Mouse (Mus musculus): ENCODE data around the gene Rab5b. TPM values are rescaled to one million over a fixed set of nuclear protein-coding genes. Genes with fewer than 3 reads are reported as not detected.

The Rab5b gene
- polyA plus RNA-seq, 1 experiment from 2014 or later, result 88.3 TPM

DNA sequence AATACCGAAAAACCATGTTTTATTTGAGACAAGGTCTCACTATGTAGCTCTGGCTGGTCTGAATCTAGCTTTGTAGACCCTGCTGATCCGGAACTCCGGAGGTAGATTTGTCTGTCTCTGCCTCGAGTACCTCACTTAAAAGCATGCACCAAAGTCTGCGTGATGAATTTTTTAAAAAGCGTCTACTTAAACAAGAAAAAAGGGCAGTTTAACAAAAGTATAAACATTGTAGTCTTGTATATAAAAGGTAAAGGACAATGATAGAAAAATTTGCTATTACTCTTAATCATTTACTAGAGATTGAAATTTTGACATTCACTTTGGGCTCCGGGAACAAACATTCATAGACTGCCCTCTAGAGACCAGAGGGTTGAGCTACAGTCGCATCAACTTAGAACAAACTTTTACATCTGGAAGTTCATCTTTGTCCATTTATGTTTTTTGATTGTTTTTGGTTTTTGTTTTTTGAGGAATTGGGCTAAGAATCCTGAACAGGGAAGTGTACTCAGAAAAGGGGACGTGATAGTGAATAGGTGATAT is 21.5 kb downstream of the Rab5b start:
- H3K27me3 ChIP-seq, result peaks cover 3% of the 10 kb centered on the region; the same call in 1 of the 2 replicates
- H3K36me3 ChIP-seq (ENCODE audit: poor library complexity, severe bottlenecking), result peaks cover 15% of the 10 kb centered on the region
- 0 out of 2 replicates have a peak overlapping the region, but pooled peaks have one; percentile 3 for H3K27ac ChIP-seq
- H3K9ac ChIP-seq, result peak overlapping the region; percentile 73
- peaks cover 8% of the 10 kb centered on the region for H3K4me1 ChIP-seq
- H3K4me3 ChIP-seq, result peak overlapping the region; percentile 67
- peak overlapping the region; percentile 80 for H3K4me2 ChIP-seq
- 3% methylated on average over 9 of the region's 9 CpGs for WGBS
- H3K9me3 ChIP-seq (replicated peaks), result no peaks in the 10 kb centered on the region
- 0 out of 2 replicates have a peak, but pooled peaks have one; percentile 6 for ATAC-seq

DNA sequence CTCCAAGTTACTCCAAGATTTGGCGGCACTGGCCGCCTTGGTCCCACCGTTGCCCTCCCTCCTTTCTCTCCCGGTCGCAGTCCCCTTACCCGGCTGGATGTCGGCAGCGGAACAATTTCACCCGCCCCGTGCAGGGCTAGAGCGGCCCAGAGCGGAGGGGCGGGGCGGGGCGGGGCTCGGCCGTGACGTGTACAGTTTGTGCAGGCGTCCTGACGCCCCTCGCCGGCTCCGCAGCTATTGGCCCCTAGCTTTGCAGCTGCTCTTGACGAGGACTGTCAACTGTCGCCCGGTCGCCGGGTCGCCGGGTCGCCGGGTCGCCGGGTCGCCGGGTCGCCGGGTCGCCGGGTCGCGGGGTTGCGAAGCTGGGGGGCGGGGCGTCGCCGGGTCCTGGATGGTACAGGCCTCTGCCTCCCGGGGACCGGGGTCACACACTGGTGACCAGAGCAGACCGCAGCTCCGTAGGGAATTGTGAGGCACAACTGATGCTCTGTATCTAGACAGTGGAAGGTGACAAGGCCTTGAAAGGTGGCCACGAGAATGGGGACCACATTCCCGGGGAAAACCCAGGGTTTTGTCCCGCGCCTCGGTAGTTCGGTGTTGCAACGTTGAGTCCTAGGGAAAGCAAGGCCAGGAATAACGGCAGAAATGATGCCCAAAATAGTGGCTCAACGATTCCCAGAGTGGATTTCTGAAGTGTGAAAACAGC is 22.1 kb downstream of the Rab5b start, which contains the start of gene Suox:
Gene Suox, minus strand, starts transcription at position 311 of the 706 bp plus-strand sequence.
- WGBS, result under 1% methylated on average over 42 of the region's 60 CpGs
- H3K9ac ChIP-seq, result peak within 1 kb of the TSS; percentile 73
- peaks cover 10% of the 10 kb centered on the region for H3K4me1 ChIP-seq
- H3K27ac ChIP-seq, result peak within 1 kb of the TSS; percentile 3; the same call in 1 of the 2 replicates
- H3K4me3 ChIP-seq, result peak within 1 kb of the TSS; percentile 67
- H3K27me3 ChIP-seq, result peaks cover 3% of the 10 kb centered on the region; the same call in 1 of the 2 replicates
- peak; percentile 96 for ATAC-seq
- H3K9me3 ChIP-seq (replicated peaks), result no peaks in the 10 kb centered on the region
- H3K36me3 ChIP-seq (ENCODE audit: poor library complexity, severe bottlenecking), result peaks cover 9% of the 10 kb centered on the region
- peak within 1 kb of the TSS; percentile 80 for H3K4me2 ChIP-seq

DNA sequence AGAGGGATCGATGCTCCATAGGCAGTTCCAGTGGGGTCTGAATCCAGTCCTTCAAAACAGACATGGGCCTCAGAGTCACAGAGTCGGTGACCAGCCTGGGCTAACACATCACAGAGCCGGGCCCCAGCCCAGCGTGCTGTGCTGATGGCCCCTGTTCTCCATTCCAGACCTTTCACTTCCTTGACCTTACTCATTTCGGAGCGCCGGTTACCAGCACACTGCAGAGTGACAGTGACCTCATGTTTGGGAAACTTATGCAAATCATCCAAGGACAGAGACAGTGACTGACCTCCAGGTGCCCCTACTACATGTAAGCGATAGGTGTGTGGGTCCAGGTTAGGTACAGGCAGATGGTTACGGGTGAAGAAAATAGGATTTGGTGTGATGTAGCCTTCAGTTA is 24.9 kb downstream of the Rab5b start:
- Histone ChIP-seq H3K27ac (no peak overlapping the region), H3K9me3 (replicated peaks) (no peaks in the 10 kb centered on the region), H3K4me3 (no peak overlapping the region), H3K27me3 (peaks cover 3% of the 10 kb centered on the region; the same call in 1 of the 2 replicates), H3K9ac (no peak overlapping the region), H3K4me2 (no peak overlapping the region), H3K4me1 (peaks cover 17% of the 10 kb centered on the region), H3K36me3 (ENCODE audit: poor library complexity, severe bottlenecking) (peaks cover 5% of the 10 kb centered on the region; the same call in 1 of the 2 replicates)
- 96% methylated on average over 9 of the region's 9 CpGs for WGBS
- ATAC-seq, result no peak

DNA sequence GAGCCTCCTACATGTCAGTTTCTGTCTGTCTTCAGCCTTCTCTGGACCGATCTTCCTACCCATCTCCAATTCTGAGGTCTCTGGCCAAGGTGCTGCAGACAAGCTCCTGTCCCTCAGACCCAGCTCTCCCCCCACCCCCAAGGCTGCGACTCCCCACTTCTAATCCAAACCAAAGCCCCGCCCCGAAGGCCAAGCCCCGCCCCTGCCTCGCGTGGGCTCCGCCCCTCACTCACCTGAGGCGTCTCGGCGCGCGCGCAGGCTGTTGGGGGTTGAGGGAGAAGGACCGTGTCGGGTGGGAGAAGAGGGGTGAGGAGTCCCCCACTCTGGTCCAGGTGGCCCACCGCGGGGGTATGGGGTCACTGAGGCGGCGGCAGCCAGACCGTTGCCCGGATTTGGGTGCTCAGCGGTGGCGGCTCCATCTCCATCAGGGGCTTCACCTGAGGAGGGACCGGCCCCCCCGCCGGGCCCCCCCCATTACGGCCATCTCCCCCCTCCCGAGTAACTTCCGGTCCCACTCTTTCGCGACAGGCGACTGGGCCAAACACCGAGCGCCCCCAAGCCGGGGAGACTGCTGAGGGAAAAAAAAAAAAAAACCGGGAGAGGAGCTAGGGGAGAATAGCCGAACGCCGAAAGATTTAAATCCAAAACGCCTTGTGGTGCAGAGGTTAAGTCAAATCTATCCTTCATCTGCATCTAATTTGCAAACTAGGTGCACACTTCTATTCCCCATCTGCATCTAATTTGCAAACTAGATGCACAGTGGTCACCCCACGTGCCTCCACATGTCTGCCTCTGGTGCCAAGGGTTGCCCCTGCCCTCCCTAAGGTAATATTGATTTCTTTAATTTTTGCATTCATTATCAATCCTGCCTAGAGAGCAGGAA is 27.0 kb downstream of the Rab5b start:
- Histone ChIP-seq H3K4me3 (peak overlapping the region; percentile 79), H3K9ac (peak overlapping the region; percentile 81), H3K9me3 (replicated peaks) (no peaks in the 10 kb centered on the region), H3K27me3 (peaks cover 3% of the 10 kb centered on the region; the same call in 1 of the 2 replicates), H3K4me1 (peaks cover 17% of the 10 kb centered on the region), H3K36me3 (ENCODE audit: poor library complexity, severe bottlenecking) (peaks cover 5% of the 10 kb centered on the region; the same call in 1 of the 2 replicates), H3K27ac (peak overlapping the region; percentile 59), H3K4me2 (peak overlapping the region; percentile 81)
- under 1% methylated on average over 38 of the region's 42 CpGs for WGBS
- peak; percentile 58 for ATAC-seq

DNA sequence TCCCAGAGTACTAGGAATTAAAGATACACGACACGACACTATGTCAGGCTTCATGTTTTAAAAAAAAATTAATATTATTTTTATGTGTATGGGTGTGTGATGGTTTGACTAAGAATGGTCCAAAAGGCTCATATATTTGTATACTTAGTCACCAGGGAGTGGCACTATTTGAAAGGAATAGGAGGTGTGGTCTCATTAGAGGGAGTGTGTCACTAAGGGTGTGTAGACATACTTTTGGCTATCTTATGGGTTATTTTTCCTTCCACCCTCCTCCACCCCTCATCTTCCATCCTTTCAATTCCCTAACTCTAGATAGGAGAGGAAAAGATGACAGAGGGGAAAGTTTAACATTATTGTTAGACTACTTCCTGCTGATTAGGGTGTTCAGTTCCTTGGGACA is 30.3 kb downstream of the Rab5b start:
- ATAC-seq, result no peak
- no peak overlapping the region for H3K9ac ChIP-seq
- no peaks in the 10 kb centered on the region for H3K9me3 ChIP-seq (replicated peaks)
- H3K36me3 ChIP-seq (ENCODE audit: poor library complexity, severe bottlenecking), result no peaks in the 10 kb centered on the region
- H3K27me3 ChIP-seq, result no peaks in the 10 kb centered on the region
- H3K4me2 ChIP-seq, result no peak overlapping the region
- WGBS, result 98% methylated on average over 2 of the region's 2 CpGs
- no peak overlapping the region for H3K27ac ChIP-seq
- H3K4me3 ChIP-seq, result no peak overlapping the region
- H3K4me1 ChIP-seq, result peaks cover 9% of the 10 kb centered on the region; the same call in 1 of the 2 replicates

DNA sequence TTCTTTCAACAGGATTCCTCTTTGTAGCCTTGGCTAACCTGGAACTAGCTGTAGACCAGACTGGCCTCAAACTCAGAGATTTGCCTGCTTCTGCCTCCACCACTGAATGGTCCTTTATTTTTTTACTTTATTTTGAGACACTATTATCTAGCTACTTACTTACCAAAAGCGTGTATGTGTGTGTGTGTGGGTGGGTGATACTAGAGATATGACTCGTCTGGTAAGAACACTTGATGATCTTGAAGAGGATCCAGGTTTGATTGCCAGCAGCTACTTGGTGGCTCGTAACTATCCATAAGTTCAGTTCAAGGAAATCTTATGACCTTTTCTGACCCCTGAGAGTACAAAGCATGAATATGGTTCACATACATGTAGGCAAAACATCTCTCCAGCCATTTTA is 30.8 kb downstream of the Rab5b start:
- H3K27ac ChIP-seq, result no peak overlapping the region
- no peak overlapping the region for H3K4me2 ChIP-seq
- H3K4me3 ChIP-seq, result no peak overlapping the region
- H3K9me3 ChIP-seq (replicated peaks), result no peaks in the 10 kb centered on the region
- H3K4me1 ChIP-seq, result peaks cover 9% of the 10 kb centered on the region; the same call in 1 of the 2 replicates
- ATAC-seq, result no peak
- H3K27me3 ChIP-seq, result no peaks in the 10 kb centered on the region
- no peak overlapping the region for H3K9ac ChIP-seq
- WGBS, result 92% methylated on average over 3 of the region's 3 CpGs
- H3K36me3 ChIP-seq (ENCODE audit: poor library complexity, severe bottlenecking), result no peaks in the 10 kb centered on the region

DNA sequence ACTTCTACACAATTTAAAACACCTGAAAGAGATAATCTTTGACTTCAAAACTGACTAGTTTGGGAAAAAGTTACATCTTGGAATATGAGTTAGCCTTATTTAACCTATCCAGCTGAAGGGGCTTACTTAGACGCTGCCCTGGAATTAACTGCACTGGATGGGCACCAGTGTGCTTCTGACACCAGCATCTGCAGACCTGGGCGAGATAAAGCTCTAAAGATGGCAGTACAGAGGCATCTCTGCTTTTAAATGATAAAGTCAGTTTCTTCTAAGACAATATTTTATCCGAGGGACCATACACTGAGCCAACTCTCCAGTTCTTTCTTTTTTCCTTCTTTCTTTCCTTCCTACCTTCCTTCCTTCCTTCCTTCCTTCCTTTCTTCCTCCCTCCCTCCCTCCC is 31.3 kb downstream of the Rab5b start:
- Histone ChIP-seq H3K27ac (no peak overlapping the region), H3K4me1 (peaks cover 9% of the 10 kb centered on the region; the same call in 1 of the 2 replicates), H3K27me3 (no peaks in the 10 kb centered on the region), H3K36me3 (ENCODE audit: poor library complexity, severe bottlenecking) (no peaks in the 10 kb centered on the region), H3K9me3 (replicated peaks) (no peaks in the 10 kb centered on the region), H3K4me2 (no peak overlapping the region), H3K9ac (no peak overlapping the region), H3K4me3 (no peak overlapping the region)
- 68% methylated on average over 3 of the region's 3 CpGs for WGBS
- no peak for ATAC-seq

DNA sequence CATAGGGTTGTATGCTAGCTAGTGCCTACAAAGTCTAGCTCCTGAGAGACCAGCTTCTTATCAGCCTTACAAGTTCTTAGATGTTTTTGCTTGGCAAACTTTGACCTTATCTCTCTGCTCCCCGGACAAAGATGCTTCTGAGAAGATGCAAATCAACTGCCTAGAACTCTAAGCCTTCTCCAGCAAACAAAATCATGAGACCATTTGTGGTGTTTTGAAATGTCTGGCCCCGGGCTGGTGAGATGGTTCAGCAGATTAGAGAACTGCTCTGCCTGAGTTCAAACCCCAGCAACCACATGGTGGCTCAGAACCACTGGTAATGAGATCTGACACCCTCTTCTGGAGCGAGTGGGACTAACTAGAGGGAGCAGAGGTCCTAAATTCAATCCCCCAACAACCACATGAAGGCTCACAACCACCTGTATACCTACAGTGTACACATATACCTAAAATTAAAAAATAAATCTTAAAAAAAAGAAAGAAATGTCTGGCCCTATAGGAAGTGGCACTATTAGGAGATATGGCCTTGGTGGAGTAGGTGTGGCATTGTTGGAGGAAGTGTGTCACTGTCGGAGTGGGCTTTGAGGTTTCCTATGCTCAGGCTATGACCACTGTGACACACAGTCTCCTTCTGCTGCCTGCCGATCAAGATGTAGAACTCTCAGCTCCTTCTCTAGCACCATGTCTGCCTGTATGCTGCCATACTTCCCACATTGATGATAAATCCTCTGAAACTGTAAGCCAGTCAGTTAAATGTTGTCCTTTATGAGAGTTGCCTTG is 32.4 kb downstream of the Rab5b start:
- no peak overlapping the region for H3K9ac ChIP-seq
- no peak overlapping the region for H3K27ac ChIP-seq
- H3K4me3 ChIP-seq, result no peak overlapping the region
- ATAC-seq, result no peak
- 0 out of 2 replicates have a peak, but pooled peaks cover 4% of the 10 kb centered on the region for H3K4me1 ChIP-seq
- WGBS, result 74% methylated on average over 5 of the region's 5 CpGs
- no peaks in the 10 kb centered on the region for H3K36me3 ChIP-seq (ENCODE audit: poor library complexity, severe bottlenecking)
- H3K4me2 ChIP-seq, result no peak overlapping the region
- no peaks in the 10 kb centered on the region for H3K27me3 ChIP-seq
- no peaks in the 10 kb centered on the region for H3K9me3 ChIP-seq (replicated peaks)

DNA sequence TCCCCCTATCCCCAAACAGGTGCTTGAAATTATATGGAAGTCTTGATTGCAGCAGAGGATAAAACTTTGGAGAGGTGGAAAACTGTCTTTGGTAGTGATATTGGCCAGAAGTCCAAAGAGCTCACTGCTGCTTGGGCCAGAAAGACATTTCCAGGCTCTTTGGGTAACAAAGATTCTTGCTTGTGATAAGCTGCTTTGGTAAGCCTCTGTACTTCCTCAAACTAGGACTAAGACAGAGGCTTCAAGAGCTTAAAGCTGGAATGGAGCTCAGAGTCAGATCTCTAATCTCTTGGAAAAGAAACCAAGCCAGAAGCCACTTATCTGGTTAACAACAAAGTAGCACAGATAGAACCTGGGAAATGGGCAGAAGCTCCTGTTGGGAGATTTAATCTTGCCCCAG is 33.6 kb downstream of the Rab5b start:
- Histone ChIP-seq H3K4me1 (no peaks in the 10 kb centered on the region), H3K27me3 (no peaks in the 10 kb centered on the region), H3K9me3 (replicated peaks) (no peaks in the 10 kb centered on the region), H3K9ac (no peak overlapping the region), H3K4me3 (no peak overlapping the region), H3K27ac (no peak overlapping the region), H3K4me2 (no peak overlapping the region), H3K36me3 (ENCODE audit: poor library complexity, severe bottlenecking) (no peaks in the 10 kb centered on the region)
- ATAC-seq, result no peak

DNA sequence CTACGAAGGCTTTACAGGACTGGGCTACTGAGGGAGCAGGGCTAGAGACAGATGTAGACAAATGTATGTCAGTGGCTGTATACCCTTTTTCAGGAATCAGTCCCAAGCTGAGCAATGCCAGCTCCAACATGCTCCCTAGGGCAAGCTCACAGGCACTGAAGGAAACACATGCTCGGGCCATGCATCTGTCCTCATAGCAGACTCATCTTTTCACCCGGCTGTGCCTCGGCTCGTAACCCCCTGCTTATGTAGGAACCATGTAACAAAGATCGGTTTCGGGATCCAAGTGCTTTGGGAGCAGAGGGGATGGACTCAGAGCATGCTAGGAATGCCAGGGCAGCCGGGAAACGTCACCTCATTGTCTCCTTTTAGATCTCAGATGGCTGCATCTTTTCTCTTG is 36.6 kb downstream of the Rab5b start:
- H3K4me1 ChIP-seq, result no peaks in the 10 kb centered on the region
- no peaks in the 10 kb centered on the region for H3K27me3 ChIP-seq
- H3K4me2 ChIP-seq, result no peak overlapping the region
- H3K4me3 ChIP-seq, result no peak overlapping the region
- no peak overlapping the region for H3K9ac ChIP-seq
- WGBS, result 58% methylated on average over 9 of the region's 9 CpGs
- no peaks in the 10 kb centered on the region for H3K36me3 ChIP-seq (ENCODE audit: poor library complexity, severe bottlenecking)
- H3K9me3 ChIP-seq (replicated peaks), result no peaks in the 10 kb centered on the region
- ATAC-seq, result no peak
- H3K27ac ChIP-seq, result no peak overlapping the region

DNA sequence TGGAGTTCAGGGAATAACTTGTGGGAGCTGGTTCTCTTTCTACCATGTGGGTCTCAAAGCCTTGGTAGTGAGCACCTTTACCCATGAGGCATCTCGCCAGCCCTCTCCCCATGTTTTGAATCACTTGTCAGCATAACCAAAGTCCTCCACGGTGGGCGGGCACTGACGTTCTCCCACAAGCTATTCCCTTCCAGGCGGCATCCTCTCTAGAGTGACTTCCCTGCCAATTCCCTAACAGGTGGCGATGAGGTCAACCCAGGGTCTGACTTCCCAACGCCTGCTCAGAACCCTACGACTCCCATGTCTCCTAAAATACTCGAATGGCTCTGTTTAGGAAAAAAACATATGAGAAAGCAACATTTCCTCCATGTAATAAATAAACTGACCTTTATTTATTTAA is 38.2 kb downstream of the Rab5b start:
- H3K36me3 ChIP-seq (ENCODE audit: poor library complexity, severe bottlenecking), result no peaks in the 10 kb centered on the region
- H3K27ac ChIP-seq, result no peak overlapping the region
- no peaks in the 10 kb centered on the region for H3K9me3 ChIP-seq (replicated peaks)
- H3K4me2 ChIP-seq, result no peak overlapping the region
- 71% methylated on average over 9 of the region's 9 CpGs for WGBS
- H3K4me1 ChIP-seq, result no peaks in the 10 kb centered on the region
- ATAC-seq, result no peak
- H3K27me3 ChIP-seq, result no peaks in the 10 kb centered on the region
- H3K9ac ChIP-seq, result no peak overlapping the region
- H3K4me3 ChIP-seq, result no peak overlapping the region
